Mouse (Mus musculus) heart, embryonic 13.5 days (tissue): ENCODE measurements at regions not wholly inside any gene's neighbourhood (a gene's known extent, or its start where the extent isn't known, plus 50 kb on each side); places are given as distances from the start of the nearest gene placed in this dataset.

Experiments
- ATAC-seq: fragments of 200-750 bp; cut with Nextera tagmentation; 2 replicates; pipeline ENCODE4 v1.8.0; 2017; ENCODE audit warnings: moderate TSS enrichment; ENCODE audit not compliant: insufficient number of reproducible peaks, low FRiP score, low TSS enrichment; ENCODE audit errors: extremely low read depth
- H3K27ac ChIP-seq: fragments of 300-500 bp; sonication (generic); replicated peaks from 2 replicates; pipeline ENCODE4 v1.5.1; 2015; ENCODE audit warnings: moderate library complexity, mild to moderate bottlenecking, inconsistent platforms
- H3K27me3 ChIP-seq: fragments of 300-500 bp; sonication (generic); replicated peaks from 2 replicates; pipeline ENCODE4 v1.6.1; 2015; ENCODE audit warnings: mild to moderate bottlenecking, inconsistent platforms
- H3K36me3 ChIP-seq: fragments of 300-500 bp; sonication (generic); 2 replicates; pipeline ENCODE4 v1.6.1; 2015; ENCODE audit warnings: mild to moderate bottlenecking, inconsistent platforms
- H3K4me1 ChIP-seq: fragments of 300-500 bp; sonication (generic); 2 replicates; pipeline ENCODE4 v1.6.1; 2015; ENCODE audit warnings: inconsistent platforms
- H3K4me2 ChIP-seq: fragments of 300-500 bp; sonication (generic); 2 replicates; pipeline ENCODE4 v1.6.1; 2015; ENCODE audit warnings: inconsistent platforms, mild to moderate bottlenecking, moderate library complexity
- H3K4me3 ChIP-seq: fragments of 300-500 bp; sonication (generic); 2 replicates; pipeline ENCODE4 v1.5.1; 2015; ENCODE audit warnings: moderate library complexity, mild to moderate bottlenecking, inconsistent platforms
- H3K9ac ChIP-seq: fragments of 300-500 bp; sonication (generic); 2 replicates; pipeline ENCODE4 v1.6.1; 2015; ENCODE audit warnings: inconsistent platforms, mild to moderate bottlenecking, moderate library complexity
- H3K9me3 ChIP-seq: fragments of 300-500 bp; sonication (generic); 2 replicates; pipeline ENCODE4 v1.6.1; 2016; ENCODE audit warnings: inconsistent platforms
- WGBS: fragments of 180-500 bp; shearing (Covaris S2); methylation state at CpG from one replicate; pipeline ENCODE4 v1.1.7; 2015; ENCODE audit warnings: mixed read lengths; 5-methylcytosine and 5-hydroxymethylcytosine counted together

DNA sequence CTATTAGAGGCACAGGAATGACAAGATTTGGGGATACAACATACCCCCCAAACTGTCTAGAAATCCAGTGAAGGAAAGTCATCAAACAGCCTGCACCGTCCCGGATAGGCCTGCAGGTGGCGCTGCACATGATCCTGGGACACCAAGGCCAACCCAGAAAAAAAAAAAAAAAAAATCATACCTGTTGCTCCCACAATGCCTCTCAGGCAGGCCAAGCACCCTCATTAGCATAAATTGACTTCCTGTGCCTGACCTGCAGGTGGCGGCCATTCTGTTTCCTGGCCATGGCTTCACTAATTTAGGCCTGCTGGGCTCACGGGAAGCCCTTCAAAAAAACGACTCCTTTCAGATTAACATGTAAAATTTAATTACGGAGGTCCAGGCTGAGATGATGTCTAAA is 184.8 kb upstream of the Sdk2 start:
- Histone ChIP-seq H3K36me3 (no peaks in the 10 kb centered on the region), H3K9me3 (no peaks in the 10 kb centered on the region), H3K9ac (no peak overlapping the region), H3K4me1 (peaks cover 19% of the 10 kb centered on the region), H3K27me3 (peaks cover 19% of the 10 kb centered on the region), H3K4me3 (no peak overlapping the region), H3K4me2 (no peak overlapping the region), H3K27ac (no peak overlapping the region)
- WGBS = 80% methylated on average over 7 of the region's 7 CpGs
- no peak for ATAC-seq

DNA sequence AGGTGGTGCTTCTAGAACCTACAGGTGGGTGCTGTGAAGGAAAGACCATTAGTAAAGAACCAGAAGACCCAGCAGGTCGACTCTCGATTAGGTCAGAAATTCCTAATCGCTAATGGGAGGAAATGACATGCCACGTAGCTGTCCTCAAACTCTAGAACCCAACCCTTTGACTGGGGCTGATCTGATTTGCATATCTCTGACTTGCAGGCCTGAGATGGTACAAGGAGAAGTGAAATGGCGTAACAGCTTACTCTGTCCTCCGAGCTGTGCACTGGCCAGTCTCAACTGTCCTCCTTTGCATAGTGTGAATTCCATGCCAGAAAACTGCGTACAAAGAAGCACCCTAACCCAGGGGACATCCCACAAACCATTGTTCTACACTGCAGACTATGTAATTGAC is 182.4 kb upstream of the Sdk2 start:
- H3K4me2 ChIP-seq = no peak overlapping the region
- no peak for ATAC-seq
- H3K4me1 ChIP-seq = peaks cover 19% of the 10 kb centered on the region
- H3K4me3 ChIP-seq = no peak overlapping the region
- H3K27ac ChIP-seq = no peak overlapping the region
- peaks cover 27% of the 10 kb centered on the region for H3K27me3 ChIP-seq
- H3K9me3 ChIP-seq = no peaks in the 10 kb centered on the region
- no peaks in the 10 kb centered on the region for H3K36me3 ChIP-seq
- no peak overlapping the region for H3K9ac ChIP-seq
- 64% methylated on average over 7 of the region's 7 CpGs for WGBS

- no peak for ATAC-seq
- Histone ChIP-seq H3K27me3 (peaks cover 22% of the 10 kb centered on the region), H3K36me3 (no peaks in the 10 kb centered on the region), H3K4me1 (peaks cover 19% of the 10 kb centered on the region), H3K4me2 (peak overlapping the region; percentile 16; the same call in 1 of the 2 replicates), H3K27ac (no peak overlapping the region), H3K4me3 (no peak overlapping the region), H3K9ac (0 out of 2 replicates have a peak overlapping the region, but pooled peaks have one; percentile 37), H3K9me3 (no peaks in the 10 kb centered on the region)
- 47% methylated on average over 4 of the region's 4 CpGs for WGBS
Measured at GRCm38 (mm10) chr11:114248261-114248898, 181.5 kb upstream of the Sdk2 start.

DNA sequence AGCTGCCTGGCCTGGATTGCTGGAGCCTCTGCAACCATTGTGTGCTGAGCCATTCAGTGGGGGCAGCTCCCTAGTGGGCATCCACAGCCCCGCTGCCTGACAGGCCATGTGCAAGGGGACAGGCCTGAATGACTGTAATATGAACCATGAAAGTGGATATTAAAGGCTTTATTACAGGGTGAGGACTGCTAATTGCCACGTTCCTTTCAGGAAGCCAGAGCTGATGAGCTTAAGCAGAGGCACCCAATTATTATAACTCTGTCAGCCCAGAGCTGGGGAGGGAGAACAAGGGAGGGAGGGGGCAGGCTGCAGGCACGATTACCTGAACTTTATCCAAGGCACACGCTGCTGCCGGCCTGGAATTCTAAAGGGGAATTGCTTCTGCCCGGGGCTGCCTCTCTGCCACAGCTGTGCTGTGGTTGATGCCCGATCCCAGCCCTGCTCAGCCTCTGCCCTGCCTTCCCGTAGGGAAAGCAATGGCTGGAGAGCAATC is 172.5 kb upstream of the Sdk2 start:
- ATAC-seq = no peak
- Histone ChIP-seq H3K4me3 (no peak overlapping the region), H3K9ac (no peak overlapping the region), H3K36me3 (no peaks in the 10 kb centered on the region), H3K27me3 (peaks cover 8% of the 10 kb centered on the region; the same call in 1 of the 2 replicates), H3K4me1 (no peaks in the 10 kb centered on the region), H3K9me3 (no peaks in the 10 kb centered on the region), H3K27ac (no peak overlapping the region), H3K4me2 (no peak overlapping the region)
- 57% methylated on average over 8 of the region's 8 CpGs for WGBS

DNA sequence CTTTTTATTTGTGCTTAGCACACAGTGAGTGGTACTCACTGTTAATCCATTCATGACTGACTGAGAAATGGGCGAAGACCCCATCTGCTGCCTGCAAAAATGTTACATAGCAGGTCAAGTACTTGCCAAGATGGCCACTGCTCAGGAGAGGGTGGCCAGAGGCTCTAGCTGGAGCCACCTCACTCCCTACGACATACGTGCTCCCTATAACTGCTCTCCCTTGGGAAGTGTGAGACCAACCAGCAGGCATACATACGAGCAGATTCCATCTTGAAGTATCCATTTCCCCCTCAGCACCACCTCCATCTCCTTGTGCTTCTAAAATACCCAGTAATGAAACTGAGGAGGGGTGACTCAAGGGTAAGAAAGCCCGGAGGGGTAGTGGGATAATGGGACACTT is 172.0 kb upstream of the Sdk2 start:
- Histone ChIP-seq H3K4me3 (no peak overlapping the region), H3K9ac (no peak overlapping the region), H3K9me3 (no peaks in the 10 kb centered on the region), H3K27ac (no peak overlapping the region), H3K4me1 (no peaks in the 10 kb centered on the region), H3K36me3 (no peaks in the 10 kb centered on the region), H3K27me3 (peaks cover 8% of the 10 kb centered on the region; the same call in 1 of the 2 replicates), H3K4me2 (no peak overlapping the region)
- no peak for ATAC-seq
- 77% methylated on average over 5 of the region's 5 CpGs for WGBS

- Histone ChIP-seq H3K36me3 (no peaks in the 10 kb centered on the region), H3K27me3 (peaks cover 8% of the 10 kb centered on the region; the same call in 1 of the 2 replicates), H3K4me2 (no peak overlapping the region), H3K4me1 (no peaks in the 10 kb centered on the region), H3K9me3 (no peaks in the 10 kb centered on the region), H3K9ac (no peak overlapping the region), H3K27ac (no peak overlapping the region), H3K4me3 (no peak overlapping the region)
- no peak for ATAC-seq
- 67% methylated on average over 8 of the region's 8 CpGs for WGBS
Measured at GRCm38 (mm10) chr11:114238316-114238715, 171.5 kb upstream of the Sdk2 start.

GRCm38 (mm10) chr11:114234542-114234910 is 167.7 kb upstream of the Sdk2 start:
- Histone ChIP-seq H3K9ac (no peak overlapping the region), H3K4me3 (no peak overlapping the region), H3K36me3 (no peaks in the 10 kb centered on the region), H3K4me2 (no peak overlapping the region), H3K4me1 (peaks cover 4% of the 10 kb centered on the region; the same call in 1 of the 2 replicates), H3K27me3 (peaks cover 6% of the 10 kb centered on the region; the same call in 1 of the 2 replicates), H3K27ac (no peak overlapping the region), H3K9me3 (no peaks in the 10 kb centered on the region)
- 59% methylated on average over 1 of the region's 1 CpGs for WGBS
- no peak for ATAC-seq

DNA sequence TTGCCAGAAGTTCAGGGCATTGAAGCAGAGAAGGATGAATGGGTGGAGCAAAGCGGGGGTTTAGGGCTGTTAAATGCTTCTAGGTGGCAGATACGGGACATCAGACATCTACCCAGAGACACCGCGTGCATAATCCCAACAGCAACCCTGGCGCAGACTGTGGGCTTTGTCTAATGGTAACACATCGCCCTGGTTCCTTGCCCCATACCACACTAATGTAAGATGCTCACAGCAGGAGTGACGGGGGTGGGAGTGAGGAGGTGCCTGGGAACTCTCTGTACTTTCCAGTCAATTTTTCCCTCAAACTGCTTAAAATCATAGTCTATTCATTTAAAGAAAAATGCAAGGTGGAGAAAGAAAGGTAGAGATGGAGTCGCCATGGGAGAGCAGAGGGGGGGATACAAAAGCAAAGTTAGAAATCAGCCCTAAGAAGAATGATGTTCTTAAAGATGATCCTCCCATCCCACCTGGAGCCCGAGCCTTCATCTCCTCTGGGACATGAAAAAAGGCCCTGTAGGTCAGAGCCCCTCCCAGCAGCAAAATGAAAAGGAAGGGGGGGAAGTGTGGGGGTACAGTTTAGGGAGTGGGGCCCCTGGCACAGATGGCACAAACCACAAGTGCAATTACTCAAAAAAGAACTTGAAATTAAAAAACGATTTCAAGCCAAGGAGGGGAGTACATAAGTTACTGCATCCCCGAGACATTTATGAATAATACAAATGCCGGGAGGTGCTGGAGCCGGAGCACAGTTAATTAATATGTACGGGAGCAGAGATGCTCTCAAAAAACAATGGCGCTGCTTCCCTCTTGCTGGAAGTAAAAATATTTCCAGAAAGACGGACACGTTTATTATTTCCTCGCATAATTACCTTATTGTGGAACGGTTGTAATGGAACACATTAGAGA is 167.0 kb upstream of the Sdk2 start:
- H3K9ac ChIP-seq = no peak overlapping the region
- 79% methylated on average over 19 of the region's 19 CpGs for WGBS
- H3K36me3 ChIP-seq = no peaks in the 10 kb centered on the region
- H3K27me3 ChIP-seq = no peaks in the 10 kb centered on the region
- H3K4me3 ChIP-seq = no peak overlapping the region
- no peak overlapping the region for H3K4me2 ChIP-seq
- no peaks in the 10 kb centered on the region for H3K9me3 ChIP-seq
- H3K27ac ChIP-seq = no peak overlapping the region
- ATAC-seq = no peak
- H3K4me1 ChIP-seq = peaks cover 4% of the 10 kb centered on the region; the same call in 1 of the 2 replicates

DNA sequence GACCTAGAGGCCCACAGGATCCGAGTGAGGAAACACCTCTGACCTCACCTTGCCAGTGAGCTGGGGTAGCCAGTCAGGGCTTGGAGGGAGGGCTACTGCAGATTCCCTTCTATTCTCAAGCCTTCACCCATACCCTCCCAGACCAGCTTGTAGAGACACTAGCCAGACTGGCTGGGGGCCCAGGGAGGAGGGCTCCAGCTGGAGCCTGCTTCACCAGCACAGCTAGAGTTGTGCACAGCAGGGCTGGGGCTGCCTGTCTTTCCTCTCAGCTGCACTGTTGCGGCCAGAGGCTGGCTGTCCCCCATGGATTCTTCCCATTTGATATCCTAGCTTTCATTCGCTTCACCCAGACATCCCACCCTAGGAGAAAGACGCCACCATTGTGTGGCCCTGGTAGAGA is 165.0 kb upstream of the Sdk2 start:
- Histone ChIP-seq H3K4me3 (no peak overlapping the region), H3K27me3 (no peaks in the 10 kb centered on the region; the same call in 1 of the 2 replicates), H3K4me2 (no peak overlapping the region), H3K27ac (no peak overlapping the region), H3K9ac (no peak overlapping the region; the same call in 1 of the 2 replicates), H3K4me1 (peaks cover 4% of the 10 kb centered on the region; the same call in 1 of the 2 replicates), H3K9me3 (no peaks in the 10 kb centered on the region), H3K36me3 (no peaks in the 10 kb centered on the region)
- ATAC-seq = no peak
- WGBS = 64% methylated on average over 4 of the region's 4 CpGs

GRCm38 (mm10) chr11:114229763-114230162 is 162.9 kb upstream of the Sdk2 start:
- ATAC-seq = no peak
- 48% methylated on average over 8 of the region's 8 CpGs for WGBS
- no peak overlapping the region for H3K9ac ChIP-seq
- peaks cover 4% of the 10 kb centered on the region; the same call in 1 of the 2 replicates for H3K4me1 ChIP-seq
- no peaks in the 10 kb centered on the region for H3K36me3 ChIP-seq
- no peak overlapping the region for H3K4me3 ChIP-seq
- no peak overlapping the region; the same call in 1 of the 2 replicates for H3K27ac ChIP-seq
- H3K27me3 ChIP-seq = no peaks in the 10 kb centered on the region; the same call in 1 of the 2 replicates
- H3K9me3 ChIP-seq = no peaks in the 10 kb centered on the region
- H3K4me2 ChIP-seq = no peak overlapping the region

DNA sequence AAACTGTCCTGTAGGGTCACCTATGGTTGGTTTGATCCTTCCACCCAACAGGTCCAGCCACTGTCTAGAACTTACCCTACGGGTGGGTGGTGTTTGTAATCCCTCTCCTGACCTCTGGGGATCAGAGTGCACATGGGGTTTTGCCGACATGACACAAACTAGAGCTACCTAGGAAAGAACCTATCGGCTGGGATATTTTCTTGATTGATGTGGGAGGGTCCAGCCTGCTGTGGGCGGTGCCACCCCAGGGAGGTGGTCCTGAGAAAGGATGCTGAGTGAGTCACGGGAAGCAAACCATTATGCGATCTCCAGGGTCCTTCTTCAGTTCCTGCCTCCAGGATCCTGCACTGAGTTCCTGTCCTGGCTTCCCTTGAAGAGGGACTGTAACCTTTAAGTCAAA is 162.3 kb upstream of the Sdk2 start:
- no peaks in the 10 kb centered on the region; the same call in 1 of the 2 replicates for H3K27me3 ChIP-seq
- H3K4me1 ChIP-seq = peaks cover 4% of the 10 kb centered on the region; the same call in 1 of the 2 replicates
- ATAC-seq = no peak
- 78% methylated on average over 6 of the region's 6 CpGs for WGBS
- no peak overlapping the region; the same call in 1 of the 2 replicates for H3K27ac ChIP-seq
- H3K4me2 ChIP-seq = no peak overlapping the region
- H3K9ac ChIP-seq = no peak overlapping the region
- H3K4me3 ChIP-seq = no peak overlapping the region
- no peaks in the 10 kb centered on the region for H3K9me3 ChIP-seq
- no peaks in the 10 kb centered on the region for H3K36me3 ChIP-seq
